Mouse (Mus musculus) adrenal gland, adult 2 months (tissue): ENCODE data around the gene Pdk3. TPM values are rescaled to one million over a fixed set of nuclear protein-coding genes. Genes with fewer than 3 reads are reported as not detected.

Experiments
- polyA plus RNA-seq: library from polyadenylated mRNA; depleted of rRNA; stranded (reverse); fragments of >200 nt; gene quantifications from 2 replicates; pipeline ENCODE4 v1.2.3, GENCODE M21; 2012; rRNA removed
- total RNA-seq, 2 experiments: library from RNA; stranded (reverse); gene quantifications; 2 replicates each; pipeline ENCODE4 v1.2.3; 2021

Gene Pdk3
- total and polyA plus RNA-seq, 3 experiments: 10.1 to 19.8 (median 10.7) TPM

Other genes starting within 250 kb of the Pdk3 start
- 1 to 10 TPM; 7.4 to 9.3 TPM for gene Pola1, start 200.0 kb downstream of the Pdk3 start, total RNA-seq
- 0.10 and 0.11 TPM in 2 replicates for gene Pola1, start 200.0 kb downstream of the Pdk3 start, polyA plus RNA-seq
- under 1 TPM; 0.69 TPM for gene Pcyt1b, start 177.3 kb downstream of the Pdk3 start, total RNA-seq
- gene Pcyt1b, start 177.3 kb downstream of the Pdk3 start, polyA plus RNA-seq: 0.18 and 0.22 TPM in 2 replicates
- not detected for gene AU015836, start 136.5 kb upstream of the Pdk3 start, total RNA-seq
- not detected in 2 replicates for gene AU015836, start 136.5 kb upstream of the Pdk3 start, polyA plus RNA-seq